20 mouse cellular contexts compared by ENCODE assay signal in genomic region chr1:93906690-93907089, GRCm38 (mm10). TPM values are rescaled to one million over a fixed set of nuclear protein-coding genes. Genes with fewer than 3 reads are reported as not detected.
DNase-seq lines count a peak whose midpoint lies in the region; ATAC-seq and TF ChIP-seq lines count a peak whose summit lies in the region.
"Not testable (repeated sequence)": the region's sequence is repeated elsewhere in the genome, so short reads cannot be mapped to it uniquely, and the experiment has no call there.
"Had no signal": no experiment of that assay in that cellular context is flagged by ENCODE, and none has a peak within 500 bp of the region (broad histone marks: within the 10 kb centered on the region; RNA-seq: fewer than 3 reads in every experiment).

No protein-coding gene starts in this region.

- peak; percentile 90 for ATAC-seq in granulocyte monocyte progenitor cell, adult 5-6 weeks (replicated peaks; ENCODE audit: poor library complexity, severe bottlenecking)
- peak; percentile 62; the same call in 1 of the 2 replicates for ATAC-seq in heart, embryonic 15.5 days (replicated peaks; ENCODE audit: insufficient number of reproducible peaks, insufficient read depth, low FRiP score, low read depth)
- ATAC-seq in heart, postnatal 0 days (ENCODE audit: insufficient read depth, low read depth) = peak; percentile 79
- peak; percentile 80 for ATAC-seq in megakaryocyte, adult 5-6 weeks (ENCODE audit: poor library complexity, severe bottlenecking)
- 0 out of 2 replicates have a peak, but pooled peaks have one; percentile 24 for ATAC-seq in megakaryocyte-erythroid progenitor cell, adult 5-6 weeks (replicated peaks; ENCODE audit: low FRiP score, low TSS enrichment, poor library complexity, severe bottlenecking)

- H3K27ac ChIP-seq in heart, embryonic 15.5 days; heart, postnatal 0 days (ENCODE audit: low read depth): not testable (repeated sequence)

- 49% methylated on average over 3 of the region's 5 CpGs for WGBS in heart, embryonic 15.5 days
- 35% methylated on average over 2 of the region's 5 CpGs for WGBS in heart, postnatal 0 days

- H3K4me2 ChIP-seq in heart, embryonic 15.5 days; heart, postnatal 0 days (ENCODE audit: low read depth, low read length): not testable (repeated sequence)

- not testable (repeated sequence) for TF ChIP-seq EP300 in heart, postnatal 0 days (IDR thresholded peaks at IDR 0.05; ENCODE audit: low read depth)

- H3K9ac ChIP-seq in heart, embryonic 15.5 days; heart, postnatal 0 days (replicated peaks; ENCODE audit: low read depth, low read length): not testable (repeated sequence)

- H3K27me3 ChIP-seq in heart, embryonic 15.5 days; heart, postnatal 0 days (ENCODE audit: control insufficient read depth, insufficient read depth, low read length): not testable (repeated sequence)

- not testable (repeated sequence) for TF ChIP-seq CTCF in heart, postnatal 0 days (IDR thresholded peaks at IDR 0.05; ENCODE audit: low read depth)

- H3K9me3 ChIP-seq in heart, embryonic 15.5 days (replicated peaks); heart, postnatal 0 days (replicated peaks; ENCODE audit: control insufficient read depth, low read length): not testable (repeated sequence)

- not testable (repeated sequence) for H3K4me1 ChIP-seq in heart, embryonic 15.5 days (replicated peaks); heart, postnatal 0 days (ENCODE audit: control insufficient read depth, insufficient read depth)

- not testable (repeated sequence) for H3K36me3 ChIP-seq in heart, embryonic 15.5 days; heart, postnatal 0 days (replicated peaks; ENCODE audit: control insufficient read depth, insufficient read depth, low read length)

- not testable (repeated sequence) for DNase-seq in heart, postnatal 0 days (ENCODE audit: low spot score)

- not testable (repeated sequence) for H3K4me3 ChIP-seq in heart, embryonic 15.5 days; heart, postnatal 0 days (ENCODE audit: low read depth, low read length)

RNA-seq across cellular contexts. Expression of gene Gal3st2b, which starts 11.4 kb away (rescaled TPM):
- not detected in 2 replicates for total RNA-seq in granulocyte monocyte progenitor cell, adult 5-6 weeks (2014; fragmentation: Nextera tagmentation)
- total RNA-seq in granulocyte monocyte progenitor cell, adult 5-6 weeks (2017) = not detected in 2 replicates
- not detected in 2 replicates for polyA plus RNA-seq in heart, embryonic 15.5 days (2015; fragmentation: Nextera tagmentation; extraction: Ambion mirVana)
- total RNA-seq in heart, postnatal 0 days (2014; rRNA removed; ENCODE audit: low replicate concordance) = 0.73 TPM in 1 of 2 replicates, not detected in the other
- polyA plus RNA-seq in heart, postnatal 0 days (2015; fragmentation: Nextera tagmentation; extraction: Ambion mirVana) = 0.10 and 0.12 TPM in 2 replicates
- total RNA-seq in megakaryocyte, adult 5-6 weeks (2015) = not detected in 2 replicates
- not detected in 2 replicates for total RNA-seq in megakaryocyte, adult 5-6 weeks (2017)
- not detected in 2 replicates for total RNA-seq in megakaryocyte-erythroid progenitor cell, adult 5-6 weeks (2014; fragmentation: Nextera tagmentation)
- not detected in 2 replicates for total RNA-seq in megakaryocyte-erythroid progenitor cell, adult 5-6 weeks (2017)
- total RNA-seq: ES-E14; forebrain, postnatal 0 days; MEL had no signal
- polyA plus RNA-seq: C2C12; cortical plate, adult 2 months; embryonic facial prominence, embryonic 10.5 days; embryonic facial prominence, embryonic 12.5 days; embryonic facial prominence, embryonic 14.5 days; forebrain, embryonic 11.5 days; forebrain, embryonic 13.5 days; forebrain, embryonic 15.5 days; forebrain, postnatal 0 days had no signal

RNA-seq across cellular contexts. Expression of gene Gal3st2, which starts 45.6 kb away (rescaled TPM):
- not detected in 2 replicates for total RNA-seq in granulocyte monocyte progenitor cell, adult 5-6 weeks (2014; fragmentation: Nextera tagmentation)
- total RNA-seq in granulocyte monocyte progenitor cell, adult 5-6 weeks (2017) = not detected in 2 replicates
- polyA plus RNA-seq in heart, embryonic 15.5 days (2015; fragmentation: Nextera tagmentation; extraction: Ambion mirVana) = 0.09 and 0.10 TPM in 2 replicates
- total RNA-seq in heart, postnatal 0 days (2014; rRNA removed; ENCODE audit: low replicate concordance) = not detected in 2 replicates
- 0.07 TPM in 1 of 2 replicates, not detected in the other for polyA plus RNA-seq in heart, postnatal 0 days (2015; fragmentation: Nextera tagmentation; extraction: Ambion mirVana)
- total RNA-seq in megakaryocyte, adult 5-6 weeks (2015) = not detected in 2 replicates
- not detected in 2 replicates for total RNA-seq in megakaryocyte, adult 5-6 weeks (2017)
- total RNA-seq in megakaryocyte-erythroid progenitor cell, adult 5-6 weeks (2014; fragmentation: Nextera tagmentation) = not detected in 2 replicates
- total RNA-seq in megakaryocyte-erythroid progenitor cell, adult 5-6 weeks (2017) = not detected in 2 replicates
- total RNA-seq: adrenal gland, adult 2 months; adrenal gland, postnatal 25 days; adrenal gland, postnatal 4 days; ES-E14; forebrain, postnatal 0 days; MEL had no signal
- polyA plus RNA-seq: brain, embryonic 14.5 days; C2C12; cortical plate, adult 2 months; embryonic facial prominence, embryonic 10.5 days; forebrain, embryonic 11.5 days; forebrain, embryonic 13.5 days; forebrain, embryonic 15.5 days; forebrain, postnatal 0 days had no signal

Comparison
In these comparisons a context has a peak if more than half of its experiments do, and no peak if none do; other contexts are left out.
1. ATAC-seq: peak in every context shown above with its lines; median percentile 90 in granulocyte monocyte progenitor cell, adult 5-6 weeks; 80 in megakaryocyte, adult 5-6 weeks; 79 in heart, postnatal 0 days; 62 in heart, embryonic 15.5 days; 24 in megakaryocyte-erythroid progenitor cell, adult 5-6 weeks.